Mouse (Mus musculus) G1E (cell line): Measurements from ENCODE around the gene Clec10a. TPM values are rescaled to one million over a fixed set of nuclear protein-coding genes. Genes with fewer than 3 reads are reported as not detected.
A peak's percentile ranks its signal among the peaks of the same experiment; 100 is the strongest.
"Not testable (repeated sequence)": the region's sequence is repeated elsewhere in the genome, so short reads cannot be mapped to it uniquely, and the experiment has no call there.

Experiments used
- ATAC-seq: 2 replicates; pipeline ENCODE4 v1.8.0; 2016; ENCODE audit warnings: mild to moderate bottlenecking; ENCODE audit not compliant: insufficient number of reproducible peaks, poor library complexity, low FRiP score, severe bottlenecking; ENCODE audit errors: extremely low read depth
- DNase-seq: peaks from one replicate; pipeline ENCODE4 v3.0.0; 2012; ENCODE audit warnings: low spot score
- H3K27me3 ChIP-seq: 2 replicates; pipeline ENCODE4 v1.6.1; 2012; ENCODE audit warnings: mild to moderate bottlenecking, low read length, inconsistent platforms; ENCODE audit not compliant: insufficient read depth
- H3K36me3 ChIP-seq: replicated peaks from 2 replicates; pipeline ENCODE3; 2012; ENCODE audit warnings: mild to moderate bottlenecking, inconsistent platforms
- H3K4me1 ChIP-seq: 2 replicates; pipeline ENCODE4 v1.6.1; 2012; ENCODE audit warnings: low read depth, low read length, inconsistent platforms, mixed read lengths; ENCODE audit not compliant: insufficient read depth
- H3K4me3 ChIP-seq: 2 replicates; pipeline ENCODE4 v1.5.1; 2012; ENCODE audit warnings: low read depth, mild to moderate bottlenecking, inconsistent platforms, low read length, moderate library complexity, mixed read lengths
- H3K9me3 ChIP-seq: replicated peaks from 2 replicates; pipeline ENCODE4 v1.6.1; 2012; ENCODE audit warnings: inconsistent platforms
- CTCF ChIP-seq: IDR thresholded peaks from 2 replicates; pipeline ENCODE4 v1.5.1; 2012; ENCODE audit warnings: low read depth, low read length, inconsistent platforms, mixed read lengths
- GATA1 ChIP-seq: IDR thresholded peaks from 2 replicates; pipeline ENCODE4 v1.6.1; 2012; ENCODE audit warnings: borderline replicate concordance, low read length, inconsistent platforms, mixed read lengths
- GATA2 ChIP-seq: IDR thresholded peaks from 2 replicates; pipeline ENCODE4 v1.6.1; 2012; ENCODE audit warnings: low read depth, low read length, inconsistent platforms, borderline replicate concordance
- POLR2AphosphoS5 ChIP-seq: IDR thresholded peaks from 2 replicates; pipeline ENCODE4 v1.6.1; 2012; ENCODE audit warnings: low read depth, low read length, inconsistent platforms; ENCODE audit not compliant: insufficient replicate concordance
- TAL1 ChIP-seq: conservative IDR thresholded peaks from 2 replicates; pipeline ENCODE4 v1.6.1; 2012; ENCODE audit warnings: low read depth, low read length, inconsistent platforms, mixed read lengths
- polyA plus RNA-seq: library from polyadenylated mRNA; stranded (reverse); fragments of >175 nt; gene quantifications from 2 replicates; pipeline ENCODE4 v1.2.3, GENCODE M21; 2012
- total RNA-seq, 2 experiments: library from RNA; stranded (forward) in 1 of 2; stranded (reverse) in 1 of 2; fragments of 200-1000 nt in 1 of 2; fragments of >200 nt in 1 of 2; fragmentation: Nextera tagmentation in 1 of 2; gene quantifications; 2 replicates each; pipeline ENCODE4 v1.2.3; 2014 to 2017

The Clec10a gene
- 26.3 and 36.3 TPM in 2 replicates for total RNA-seq (2014; fragmentation: Nextera tagmentation)
- total RNA-seq (2017), result 89.8 and 103 TPM in 2 replicates
- polyA plus RNA-seq, result 4.3 and 5.1 TPM in 2 replicates

DNA sequence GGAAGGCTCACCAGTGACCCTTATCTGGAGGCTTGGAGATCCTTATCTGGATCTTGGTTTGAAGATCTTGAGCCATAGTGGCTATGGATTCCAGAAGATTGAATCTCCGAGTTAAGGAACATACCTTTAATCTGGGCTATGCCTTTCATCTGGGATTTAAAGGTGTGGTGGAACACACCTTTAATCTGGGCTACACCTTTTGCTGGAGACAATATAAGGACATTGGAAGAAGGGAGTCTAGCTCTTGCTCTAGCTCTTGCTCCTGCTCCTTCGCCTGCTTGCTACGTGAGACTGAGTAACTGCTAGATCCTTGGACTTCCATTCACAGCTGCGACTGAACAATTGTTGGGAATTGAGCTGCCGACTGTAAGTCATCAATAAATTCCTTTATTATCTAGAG is at the start of gene Clec10a:
Gene Clec10a (plus strand): TSS at position 301 of the 400 bp plus-strand sequence.
- not testable (repeated sequence) for ATAC-seq, H3K4me1 ChIP-seq, H3K4me3 ChIP-seq, H3K27me3 ChIP-seq, H3K36me3 ChIP-seq, DNase-seq
- H3K9me3 ChIP-seq, result peaks cover 16% of the 10 kb centered on the region

DNA sequence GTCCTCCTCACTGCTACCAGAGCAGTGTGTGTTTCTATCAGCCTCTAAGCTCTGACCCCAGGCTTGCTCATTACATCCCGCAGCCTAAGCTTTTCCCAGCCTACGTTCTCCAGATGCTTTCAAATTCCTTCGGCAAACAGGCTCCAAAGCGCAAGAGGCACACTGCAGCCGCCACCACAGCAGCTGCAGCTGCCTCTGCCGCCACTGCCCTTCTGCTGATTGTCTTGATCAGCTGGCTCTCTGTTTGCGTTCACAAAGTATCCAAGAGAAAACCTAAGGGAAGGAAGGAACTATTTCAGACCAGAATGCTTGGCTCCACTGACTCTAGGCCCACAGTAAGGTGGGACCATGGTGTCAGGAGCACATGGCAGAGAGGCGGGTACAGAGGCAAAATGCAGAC is 48.9 kb upstream of the Clec10a start:
- no peak overlapping the region for H3K4me3 ChIP-seq
- peaks cover 28% of the 10 kb centered on the region for H3K27me3 ChIP-seq
- no peaks in the 10 kb centered on the region for H3K4me1 ChIP-seq
- no peak for TF ChIP-seq TAL1
- TF ChIP-seq GATA2, result no peak
- TF ChIP-seq GATA1, result no peak
- DNase-seq (no peak), ATAC-seq (no peak)
- H3K36me3 ChIP-seq, result no peaks in the 10 kb centered on the region
- no peaks in the 10 kb centered on the region for H3K9me3 ChIP-seq

DNA sequence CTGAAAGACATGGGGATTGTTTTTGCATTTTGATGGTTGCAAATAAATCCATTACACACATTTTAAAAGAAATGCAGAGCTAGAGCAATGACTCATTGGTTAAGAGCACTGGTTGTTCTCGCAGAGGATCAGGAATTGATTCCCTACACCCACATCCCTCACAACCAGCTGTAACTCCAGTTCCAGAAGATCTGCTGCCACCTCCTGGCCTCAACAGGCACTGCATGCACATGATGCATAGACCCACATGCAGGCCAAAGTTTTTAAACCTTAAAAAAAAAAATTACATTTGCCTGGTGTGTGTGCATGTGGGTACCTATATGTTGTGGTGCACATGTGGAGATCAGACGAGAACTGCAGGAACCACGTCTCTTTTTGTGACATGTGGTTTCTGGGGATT is 45.9 kb upstream of the Clec10a start:
- H3K9me3 ChIP-seq, result no peaks in the 10 kb centered on the region
- H3K4me1 ChIP-seq, result no peaks in the 10 kb centered on the region
- ATAC-seq (no peak), DNase-seq (no peak)
- peak; percentile 71; the same call in 1 of the 2 replicates for TF ChIP-seq CTCF
- no peak for TF ChIP-seq POLR2AphosphoS5
- H3K4me3 ChIP-seq, result no peak overlapping the region
- peaks cover 28% of the 10 kb centered on the region for H3K27me3 ChIP-seq
- H3K36me3 ChIP-seq, result no peaks in the 10 kb centered on the region

DNA sequence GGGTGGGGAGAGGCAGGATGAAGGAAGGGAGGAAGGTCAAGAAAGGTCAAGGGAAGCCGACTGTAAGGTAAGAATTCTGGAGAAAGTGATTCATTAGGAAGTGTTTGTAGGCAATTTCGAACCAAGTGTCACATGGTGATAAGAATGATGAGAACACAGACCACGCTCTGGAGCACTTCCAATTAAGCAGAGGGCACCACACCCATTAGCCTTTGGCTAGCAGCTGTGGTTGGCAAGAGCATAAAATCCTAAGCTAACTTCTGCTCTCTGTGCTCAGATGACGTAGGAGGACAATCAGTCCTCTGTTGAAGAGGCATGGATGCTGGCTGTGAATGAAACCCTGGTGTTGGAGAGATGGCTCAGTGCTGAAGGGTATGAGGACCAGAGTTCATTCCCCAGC is 41.4 kb upstream of the Clec10a start:
- no peaks in the 10 kb centered on the region; the same call in 1 of the 2 replicates for H3K9me3 ChIP-seq
- H3K27me3 ChIP-seq, result peaks cover 9% of the 10 kb centered on the region
- no peak overlapping the region for H3K4me3 ChIP-seq
- no peak for TF ChIP-seq CTCF
- no peak for TF ChIP-seq GATA2
- TF ChIP-seq TAL1, result no peak
- no peak for TF ChIP-seq GATA1
- no peak for TF ChIP-seq POLR2AphosphoS5
- no peak for DNase-seq
- H3K36me3 ChIP-seq, result no peaks in the 10 kb centered on the region
- no peaks in the 10 kb centered on the region for H3K4me1 ChIP-seq
- ATAC-seq, result no peak

DNA sequence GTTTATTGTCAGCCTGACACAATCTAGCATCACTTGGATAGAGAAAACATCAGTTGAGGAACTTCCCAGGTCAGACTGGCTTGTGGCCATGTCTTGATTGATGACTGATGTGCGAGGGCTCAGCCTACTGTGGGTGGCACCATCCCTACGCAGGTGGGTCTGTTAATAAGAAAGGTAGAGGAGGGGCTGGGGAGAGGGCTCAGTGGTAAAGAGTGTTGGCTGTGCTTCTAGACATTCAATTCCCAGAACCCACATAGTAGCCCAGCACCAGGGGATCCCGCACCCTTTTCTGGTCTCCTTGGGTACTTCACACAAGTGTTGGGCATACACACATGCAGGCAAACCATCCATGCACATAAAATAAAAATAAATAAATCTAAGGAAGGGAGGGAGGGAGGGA is 40.1 kb upstream of the Clec10a start:
- Histone ChIP-seq H3K27me3 (peaks cover 9% of the 10 kb centered on the region), H3K4me3 (no peak overlapping the region), H3K9me3 (no peaks in the 10 kb centered on the region; the same call in 1 of the 2 replicates), H3K4me1 (no peaks in the 10 kb centered on the region), H3K36me3 (no peaks in the 10 kb centered on the region)
- no peak for TF ChIP-seq GATA1
- TF ChIP-seq TAL1, result no peak
- no peak for TF ChIP-seq GATA2
- TF ChIP-seq POLR2AphosphoS5, result no peak
- ATAC-seq, result no peak
- DNase-seq, result no peak

DNA sequence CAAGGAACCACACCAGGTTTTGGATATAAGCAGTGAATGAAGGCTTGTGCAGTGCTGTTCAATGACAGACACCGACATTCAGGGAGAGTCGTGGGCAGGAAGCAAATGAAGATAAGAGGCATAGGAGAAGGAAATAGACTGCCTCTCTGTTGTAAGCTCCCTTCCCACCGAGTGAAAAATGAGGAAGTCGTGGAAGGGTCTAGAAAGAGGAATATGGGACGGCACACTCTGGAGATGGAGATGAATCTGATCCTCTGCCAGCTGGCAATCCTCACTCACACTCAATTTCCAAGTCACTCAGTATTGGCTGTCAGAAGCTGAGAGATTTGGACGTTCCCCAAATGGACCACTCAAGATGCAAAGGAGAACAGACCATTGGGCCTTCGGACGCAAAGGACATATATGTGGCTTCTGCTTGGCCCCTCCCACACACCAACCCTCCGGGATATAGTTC is 26.0 kb upstream of the Clec10a start, which contains the start of gene Mgl2:
Gene Mgl2 (plus strand): TSS at position 404 of the 454 bp plus-strand sequence.
- no peaks in the 10 kb centered on the region for H3K9me3 ChIP-seq
- ATAC-seq, result no peak
- H3K36me3 ChIP-seq, result no peaks in the 10 kb centered on the region
- no peak for DNase-seq
- H3K4me3 ChIP-seq, result no peak within 1 kb of the TSS
- TF ChIP-seq GATA1, result no peak
- no peak for TF ChIP-seq POLR2AphosphoS5
- TF ChIP-seq CTCF, result no peak
- no peak for TF ChIP-seq GATA2
- no peak for TF ChIP-seq TAL1
- H3K27me3 ChIP-seq, result peaks cover 3% of the 10 kb centered on the region
- no peaks in the 10 kb centered on the region for H3K4me1 ChIP-seq

DNA sequence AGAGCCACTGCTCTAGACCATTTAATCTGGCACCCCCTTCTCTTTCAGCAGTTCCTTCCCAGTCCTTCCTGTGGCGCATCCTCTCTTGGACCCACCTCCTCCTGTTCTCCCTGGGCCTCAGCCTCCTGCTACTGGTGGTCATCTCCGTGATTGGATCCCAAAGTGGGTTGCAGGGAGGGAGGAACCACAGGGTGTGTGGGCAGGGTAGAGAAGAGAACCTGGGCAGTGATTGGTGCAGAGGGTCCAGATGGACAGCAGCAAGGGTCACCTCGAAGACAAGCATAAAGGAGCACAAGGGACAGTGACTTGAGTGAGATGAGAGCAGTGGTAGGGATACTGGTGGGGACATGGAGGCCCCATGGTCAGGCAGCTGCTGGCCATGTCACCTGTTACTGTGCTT is 21.0 kb upstream of the Clec10a start:
- not testable (repeated sequence) for H3K36me3 ChIP-seq, H3K4me3 ChIP-seq, H3K4me1 ChIP-seq, H3K9me3 ChIP-seq, ATAC-seq, DNase-seq
- peaks cover 14% of the 10 kb centered on the region for H3K27me3 ChIP-seq

DNA sequence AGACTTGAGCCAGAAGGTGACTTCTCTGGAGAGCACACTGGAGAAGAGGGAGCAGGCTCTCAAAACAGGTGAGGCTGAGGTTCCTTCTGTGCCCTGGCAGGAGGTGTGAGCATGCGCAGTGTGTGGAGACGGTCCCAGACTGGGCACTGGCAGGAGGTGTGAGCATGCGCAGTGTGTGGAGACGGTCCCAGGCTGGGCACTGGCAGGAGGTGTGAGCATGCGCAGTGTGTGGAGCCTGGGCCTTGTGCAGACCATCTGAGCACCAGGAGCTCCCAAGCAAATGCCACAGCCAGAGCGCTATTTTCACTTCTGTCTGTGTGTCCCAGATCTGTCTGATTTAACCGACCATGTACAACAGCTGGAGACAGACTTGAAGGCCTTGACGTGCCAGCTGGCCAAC is 20.1 kb upstream of the Clec10a start:
- H3K36me3 ChIP-seq, H3K9me3 ChIP-seq, DNase-seq, ATAC-seq, H3K4me1 ChIP-seq, H3K4me3 ChIP-seq: not testable (repeated sequence)
- peaks cover 17% of the 10 kb centered on the region for H3K27me3 ChIP-seq
